ENCODE assay signal across 10 mouse cellular contexts in the genomic region with DNA sequence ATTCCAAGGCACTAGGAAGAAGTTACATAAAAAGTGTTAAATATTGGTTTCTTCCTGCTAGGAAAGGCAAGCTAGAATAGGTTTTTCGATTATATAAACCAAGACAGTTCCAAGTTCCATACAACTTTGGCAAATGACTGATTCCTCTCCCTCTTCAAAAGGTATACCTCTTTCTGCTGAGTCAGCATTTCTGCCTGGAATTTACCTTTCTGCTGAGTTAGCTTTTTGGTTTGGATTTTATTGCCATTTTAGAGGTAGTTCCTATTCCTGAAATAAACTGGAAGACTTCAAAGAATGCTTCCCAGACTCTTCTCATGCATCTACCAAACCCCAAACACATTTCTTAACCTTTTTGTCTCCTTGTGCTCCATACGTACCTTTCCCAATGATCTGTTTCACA. TPM values are rescaled to one million over a fixed set of nuclear protein-coding genes. Genes with fewer than 3 reads are reported as not detected.
DNase-seq lines count a peak whose midpoint lies in the region; ATAC-seq and TF ChIP-seq lines count a peak whose summit lies in the region.
"Had no signal": no experiment of that assay in that cellular context is flagged by ENCODE, and none has a peak within 500 bp of the region (broad histone marks: within the 10 kb centered on the region; RNA-seq: fewer than 3 reads in every experiment).

No protein-coding gene starts in this region.

- H3K36me3 ChIP-seq in heart, postnatal 0 days (replicated peaks; ENCODE audit: control insufficient read depth, insufficient read depth, low read length), result no peaks in the 10 kb centered on the region
- peaks cover 9 to 36% of the 10 kb centered on the region in 2 experiments; a peak in 3 of 4 replicates for H3K36me3 ChIP-seq in MEL (ENCODE audit: control insufficient read depth in 1 of 2, insufficient read depth in 2 of 2, low read length in 2 of 2)
- no peaks in the 10 kb centered on the region for H3K36me3 ChIP-seq in hindbrain, embryonic 12.5 days
- H3K36me3 ChIP-seq in midbrain, embryonic 12.5 days, result no peaks in the 10 kb centered on the region

- intact Hi-C loops in left cerebral cortex, postnatal 25 days (cut with DNase I), result no loop called here

- H3K4me2 ChIP-seq in heart, postnatal 0 days (ENCODE audit: low read depth, low read length), result peak overlapping the region; percentile 70
- H3K4me2 ChIP-seq in hindbrain, embryonic 12.5 days (replicated peaks), result peak overlapping the region; percentile 66
- H3K4me2 ChIP-seq in midbrain, embryonic 12.5 days (replicated peaks), result peak overlapping the region; percentile 79

- H3K27ac ChIP-seq in heart, postnatal 0 days (ENCODE audit: low read depth), result no peak overlapping the region
- no peak overlapping the region for H3K27ac ChIP-seq in MEL (ENCODE audit: control insufficient read depth, low read depth, low read length)
- H3K27ac ChIP-seq in hindbrain, embryonic 12.5 days, result no peak overlapping the region
- H3K27ac ChIP-seq in midbrain, embryonic 12.5 days (replicated peaks), result no peak overlapping the region
- H3K27ac ChIP-seq in cerebellum, adult 2 months (ENCODE audit: insufficient read depth, low read length), result no peak overlapping the region

- no peaks in the 10 kb centered on the region for H3K9me3 ChIP-seq in heart, postnatal 0 days (replicated peaks; ENCODE audit: control insufficient read depth, low read length)
- H3K9me3 ChIP-seq in MEL (replicated peaks; ENCODE audit: insufficient read depth, low read length), result no peaks in the 10 kb centered on the region
- H3K9me3 ChIP-seq in hindbrain, embryonic 12.5 days (replicated peaks), result no peaks in the 10 kb centered on the region
- no peaks in the 10 kb centered on the region for H3K9me3 ChIP-seq in midbrain, embryonic 12.5 days

- peaks cover 12% of the 10 kb centered on the region for H3K4me1 ChIP-seq in heart, postnatal 0 days (ENCODE audit: control insufficient read depth, insufficient read depth)
- peaks cover 9 to 33% of the 10 kb centered on the region in 2 experiments for H3K4me1 ChIP-seq in MEL (ENCODE audit: control insufficient read depth in 1 of 2, insufficient read depth in 2 of 2, low read length in 2 of 2)
- peaks cover 19% of the 10 kb centered on the region for H3K4me1 ChIP-seq in hindbrain, embryonic 12.5 days
- peaks cover 22% of the 10 kb centered on the region; the same call in 1 of the 2 replicates for H3K4me1 ChIP-seq in midbrain, embryonic 12.5 days
- H3K4me1 ChIP-seq in cerebellum, adult 2 months (ENCODE audit: control insufficient read depth, insufficient read depth, low read length), result peaks cover 2% of the 10 kb centered on the region; the same call in 1 of the 2 replicates

- no peak for TF ChIP-seq EP300 in heart, postnatal 0 days (IDR thresholded peaks at IDR 0.05; ENCODE audit: low read depth)
- TF ChIP-seq EP300 in MEL (IDR thresholded peaks at IDR 0.05; ENCODE audit: low read depth in 1 of 2, low read length in 2 of 2), result peak in 1 of 2 experiments; percentile 37; a peak in 1 of 4 replicates

- TF ChIP-seq POLR2A in MEL (IDR thresholded peaks at IDR 0.05; ENCODE audit: control insufficient read depth in 1 of 2, insufficient read depth in 1 of 2, low read depth in 1 of 2, low read length in 2 of 2, poor library complexity in 1 of 2), result no peak
- no peak for TF ChIP-seq POLR2A in cerebellum, adult 2 months (IDR thresholded peaks at IDR 0.05; ENCODE audit: borderline replicate concordance, insufficient read depth, low read length)

- whole genome bisulfite sequencing in heart, postnatal 0 days, result 48% methylated on average over 2 of the region's 2 CpGs
- 91% methylated on average over 2 of the region's 2 CpGs for WGBS in hindbrain, embryonic 12.5 days
- 83% methylated on average over 2 of the region's 2 CpGs for WGBS in midbrain, embryonic 12.5 days
- WGBS in cerebellum, adult 2 months, result 92% methylated on average over 2 of the region's 2 CpGs

- peaks cover 55% of the 10 kb centered on the region for H3K79me2 ChIP-seq in MEL (ENCODE audit: control insufficient read depth, insufficient read depth, low read length, poor library complexity)

- H3K27me3 ChIP-seq in heart, postnatal 0 days (ENCODE audit: control insufficient read depth, insufficient read depth, low read length), result no peaks in the 10 kb centered on the region
- no peaks in the 10 kb centered on the region for H3K27me3 ChIP-seq in MEL (ENCODE audit: control insufficient read depth in 1 of 2, insufficient read depth in 2 of 2, low read length in 2 of 2)
- H3K27me3 ChIP-seq in hindbrain, embryonic 12.5 days, result no peaks in the 10 kb centered on the region
- no peaks in the 10 kb centered on the region for H3K27me3 ChIP-seq in midbrain, embryonic 12.5 days
- no peaks in the 10 kb centered on the region for H3K27me3 ChIP-seq in cerebellum, adult 2 months (ENCODE audit: control insufficient read depth, insufficient read depth, low read length)

- no peak for TF ChIP-seq CTCF in heart, postnatal 0 days (IDR thresholded peaks at IDR 0.05; ENCODE audit: low read depth)
- no peak for TF ChIP-seq CTCF in MEL (IDR thresholded peaks at IDR 0.05 in 2 of 3, conservative IDR thresholded peaks at IDR 0.05 in 1 of 3; ENCODE audit: control insufficient read depth in 1 of 3, insufficient read depth in 1 of 3, low read depth in 2 of 3, low read length in 3 of 3, poor library complexity in 1 of 3, severe bottlenecking in 1 of 3)
- TF ChIP-seq CTCF in cerebellum, adult 2 months (IDR thresholded peaks at IDR 0.05; ENCODE audit: borderline replicate concordance, insufficient read depth, low read depth, low read length), result no peak

- no peak for ATAC-seq in heart, postnatal 0 days (ENCODE audit: insufficient read depth, low read depth)
- ATAC-seq in hindbrain, embryonic 12.5 days (ENCODE audit: low FRiP score), result no peak
- no peak for ATAC-seq in midbrain, embryonic 12.5 days (ENCODE audit: low FRiP score, low read depth)
- ATAC-seq in megakaryocyte progenitor cell, adult 5-6 weeks (replicated peaks; ENCODE audit: poor library complexity), result no peak

- H3K9ac ChIP-seq in heart, postnatal 0 days (replicated peaks; ENCODE audit: low read depth, low read length), result peak overlapping the region; percentile 73
- H3K9ac ChIP-seq in MEL (ENCODE audit: control insufficient read depth, low read depth, low read length, poor library complexity, severe bottlenecking), result peak overlapping the region; percentile 84; the same call in 1 of the 2 replicates
- H3K9ac ChIP-seq in hindbrain, embryonic 12.5 days, result no peak overlapping the region
- H3K9ac ChIP-seq in midbrain, embryonic 12.5 days (replicated peaks), result 0 out of 2 replicates have a peak overlapping the region, but pooled peaks have one; percentile 28

- TF ChIP-seq RAD21 in MEL (IDR thresholded peaks at IDR 0.05; ENCODE audit: low read depth, low read length), result no peak

- DNase-seq in heart, postnatal 0 days (ENCODE audit: low spot score), result no peak
- no peak for DNase-seq in heart, adult 8-10 months (ENCODE audit: low spot score)
- peak; percentile 43 for DNase-seq in MEL (ENCODE audit: low read depth, low spot score)
- no peak for DNase-seq in cerebellum, adult 2 months
- DNase-seq in left cerebral cortex, postnatal 25 days (ENCODE audit: low spot score in 2 of 2), result no peak
- DNase-seq: kidney, adult 18-20 months; thymus, postnatal 14 days had no signal

- H3K4me3 ChIP-seq in heart, postnatal 0 days (ENCODE audit: low read depth, low read length), result peak overlapping the region; percentile 98
- H3K4me3 ChIP-seq in MEL (ENCODE audit: control insufficient read depth in 1 of 2, insufficient read depth in 1 of 2, low read depth in 2 of 2, low read length in 2 of 2), result peak overlapping the region; percentile 38 to 97; a peak in 3 of 4 replicates
- H3K4me3 ChIP-seq in hindbrain, embryonic 12.5 days, result peak overlapping the region; percentile 85; the same call in 1 of the 2 replicates
- H3K4me3 ChIP-seq in midbrain, embryonic 12.5 days, result no peak overlapping the region
- H3K4me3 ChIP-seq in cerebellum, adult 2 months (replicated peaks; ENCODE audit: insufficient read depth, low read depth, low read length), result no peak overlapping the region

TF ChIP-seq in MEL, 35 proteins besides CTCF, POLR2A, EP300 and RAD21 (continues in another document):
- TF ChIP-seq JUND (IDR thresholded peaks at IDR 0.05; ENCODE audit: low read depth, low read length) (no peak), MAFK (IDR thresholded peaks at IDR 0.05; ENCODE audit: borderline replicate concordance, low read depth, low read length) (peak; percentile 100), POLR2AphosphoS2 (IDR thresholded peaks at IDR 0.05; ENCODE audit: low read length) (no peak), HCFC1 (IDR thresholded peaks at IDR 0.05; ENCODE audit: low read depth, low read length) (no peak), USF1 (IDR thresholded peaks at IDR 0.05; ENCODE audit: low read depth, low read length) (no peak)

RNA-seq across cellular contexts. Expression of a gene that starts 1.9 kb away (rescaled TPM):
- 0.80 and 1.6 TPM in 2 replicates for total RNA-seq in heart, postnatal 0 days (2014; rRNA removed; ENCODE audit: low replicate concordance)
- polyA plus RNA-seq in heart, postnatal 0 days (2015; fragmentation: Nextera tagmentation; extraction: Ambion mirVana), result 21.3 and 22.7 TPM in 2 replicates
- 1 to 10 TPM; 6.7 to 10.0 (median 7.6) TPM for total RNA-seq in heart, adult 8-10 months (2022)
- 12.3 and 13.6 TPM in 2 replicates for total RNA-seq in MEL (2012; rRNA removed)
- 10 to 100 TPM in 1 of 2 experiments, not detected in 1; 20.6 TPM for polyA plus RNA-seq in MEL (2012; ENCODE audit: insufficient read depth in 1 of 2, insufficient read length in 2 of 2, low read depth in 1 of 2, low replicate concordance in 2 of 2, missing spikeins in 1 of 2)
- polyA plus RNA-seq in hindbrain, embryonic 12.5 days (2016; fragmentation: Nextera tagmentation; extraction: Ambion mirVana), result 19.7 and 20.8 TPM in 2 replicates
- 19.3 and 19.4 TPM in 2 replicates for polyA plus RNA-seq in midbrain, embryonic 12.5 days (2016; fragmentation: Nextera tagmentation; extraction: Ambion mirVana)
- polyA plus RNA-seq in cerebellum, adult 2 months (2012; rRNA removed), result 10.4 and 12.0 TPM in 2 replicates
- total RNA-seq in left cerebral cortex, postnatal 25 days (2021), result 10 to 100 TPM; 10.6 to 10.8 TPM
- total RNA-seq in megakaryocyte progenitor cell, adult 5-6 weeks (2015), result 26.4 and 32.0 TPM in 2 replicates
- 14.0 and 19.3 TPM in 2 replicates for total RNA-seq in megakaryocyte progenitor cell, adult 5-6 weeks (2017)

RNA-seq across cellular contexts. Expression of a gene that starts 2.1 kb away (rescaled TPM):
- 68.0 and 75.2 TPM in 2 replicates for total RNA-seq in heart, postnatal 0 days (2014; rRNA removed; ENCODE audit: low replicate concordance)
- 42.4 and 44.8 TPM in 2 replicates for polyA plus RNA-seq in heart, postnatal 0 days (2015; fragmentation: Nextera tagmentation; extraction: Ambion mirVana)
- 10 to 100 TPM; 61.7 to 95.3 (median 79.2) TPM for total RNA-seq in heart, adult 8-10 months (2022)
- 57.4 and 60.7 TPM in 2 replicates for total RNA-seq in MEL (2012; rRNA removed)
- 100 to 1,000 TPM in 1 of 2 experiments, 10 to 100 TPM in 1; 47.2 to 651 TPM for polyA plus RNA-seq in MEL (2012; ENCODE audit: insufficient read depth in 1 of 2, insufficient read length in 2 of 2, low read depth in 1 of 2, low replicate concordance in 2 of 2, missing spikeins in 1 of 2)
- polyA plus RNA-seq in hindbrain, embryonic 12.5 days (2016; fragmentation: Nextera tagmentation; extraction: Ambion mirVana), result 64.8 and 72.4 TPM in 2 replicates
- polyA plus RNA-seq in midbrain, embryonic 12.5 days (2016; fragmentation: Nextera tagmentation; extraction: Ambion mirVana), result 52.6 and 60.8 TPM in 2 replicates
- polyA plus RNA-seq in cerebellum, adult 2 months (2012; rRNA removed), result 18.1 and 19.7 TPM in 2 replicates
- 10 to 100 TPM; 20.9 to 26.4 TPM for total RNA-seq in left cerebral cortex, postnatal 25 days (2021)
- 59.3 and 69.5 TPM in 2 replicates for total RNA-seq in megakaryocyte progenitor cell, adult 5-6 weeks (2015)
- 64.3 and 77.7 TPM in 2 replicates for total RNA-seq in megakaryocyte progenitor cell, adult 5-6 weeks (2017)

Comparison
In these comparisons a context has a peak if more than half of its experiments do, and no peak if none do; other contexts are left out.
1. H3K4me3 ChIP-seq: peak in heart, postnatal 0 days (single experiment), MEL (2 of 2) and hindbrain, embryonic 12.5 days (single experiment); none in midbrain, embryonic 12.5 days (single experiment) and cerebellum, adult 2 months (single experiment).
2. Peak in every context shown above with its lines, with median percentiles within 50 percentile points of each other: H3K4me2 ChIP-seq.